Mouse (Mus musculus) CH12.LX (cell line): ENCODE data around the gene Med19. TPM values are rescaled to one million over a fixed set of nuclear protein-coding genes. Genes with fewer than 3 reads are reported as not detected.

Experiments
- DNase-seq: peaks from one replicate; pipeline ENCODE4 v3.0.0-alpha.2; 2013; ENCODE audit errors: extremely low read depth
- H3K27ac ChIP-seq: 2 replicates; pipeline ENCODE4 v1.5.1; 2012; ENCODE audit warnings: low read depth, mild to moderate bottlenecking, control low read depth, moderate library complexity; ENCODE audit not compliant: insufficient read depth
- H3K27me3 ChIP-seq: replicated peaks from 2 replicates; pipeline ENCODE3; 2012; ENCODE audit warnings: inconsistent platforms
- H3K36me3 ChIP-seq, 2 experiments: replicated peaks in 1 of 2; 2 replicates each; pipeline versions ENCODE3 to v1.6.1; 2012; ENCODE audit warnings: inconsistent platforms in 1 of 2, low read length in 1 of 2, mild to moderate bottlenecking in 1 of 2, mixed read lengths in 1 of 2, moderate library complexity in 1 of 2; ENCODE audit not compliant: control insufficient read depth in 1 of 2, insufficient read depth in 1 of 2
- H3K4me1 ChIP-seq, 2 experiments: 2 replicates each; pipeline ENCODE4 v1.6.1; 2012; ENCODE audit warnings: inconsistent platforms in 1 of 2, moderate library complexity in 1 of 2; ENCODE audit not compliant: insufficient read depth in 2 of 2, control insufficient read depth in 1 of 2
- H3K4me2 ChIP-seq: 2 replicates; pipeline ENCODE4 v1.6.1; 2012; ENCODE audit warnings: low read depth, mild to moderate bottlenecking, control low read depth; ENCODE audit not compliant: poor library complexity, insufficient read depth, severe bottlenecking
- H3K4me3 ChIP-seq, 3 experiments: fragments of 150-350 bp in 1 of 3; sonication (generic) in 1 of 3; replicated peaks in 1 of 3; 2 replicates each; pipeline versions ENCODE3 to v1.5.1; 2011 to 2012; ENCODE audit warnings: low read depth in 2 of 3, low read length in 2 of 3, mild to moderate bottlenecking in 2 of 3, moderate library complexity in 2 of 3, control low read depth in 1 of 3, improper control_type of control experiment in 1 of 3, inconsistent platforms in 1 of 3, mixed read lengths in 1 of 3; ENCODE audit not compliant: poor library complexity in 1 of 3
- H3K79me2 ChIP-seq: replicated peaks from 2 replicates; pipeline ENCODE4 v1.6.1; 2012; ENCODE audit warnings: mild to moderate bottlenecking, moderate library complexity; ENCODE audit not compliant: control insufficient read depth, poor library complexity, insufficient read depth, severe bottlenecking; ENCODE audit errors: extremely low read depth
- H3K9ac ChIP-seq: 2 replicates; pipeline ENCODE4 v1.6.1; 2012; ENCODE audit warnings: low read depth, mild to moderate bottlenecking, control low read depth, moderate library complexity; ENCODE audit not compliant: insufficient read depth
- H3K9me3 ChIP-seq: replicated peaks from 2 replicates; pipeline ENCODE3; 2012; ENCODE audit warnings: low read length, inconsistent platforms, mixed read lengths
- BHLHE40 ChIP-seq: IDR thresholded peaks from 2 replicates; pipeline ENCODE4 v1.6.1; 2011; ENCODE audit warnings: mild to moderate bottlenecking, low read depth, low read length, improper control_type of control experiment
- CHD1 ChIP-seq: IDR thresholded peaks from 2 replicates; pipeline ENCODE4 v1.6.1; 2012; ENCODE audit warnings: low read depth, low read length, improper control_type of control experiment, inconsistent platforms
- ETS1 ChIP-seq: conservative IDR thresholded peaks from 2 replicates; pipeline ENCODE4 v1.6.1; 2012; ENCODE audit warnings: low read depth, mild to moderate bottlenecking, inconsistent platforms, low read length, improper control_type of control experiment, moderate library complexity
- IRF4 ChIP-seq: IDR thresholded peaks from 2 replicates; pipeline ENCODE4 v1.6.1; 2014; ENCODE audit warnings: low read depth, mild to moderate bottlenecking, inconsistent platforms, low read length, improper control_type of control experiment
- JUND ChIP-seq: conservative IDR thresholded peaks from 2 replicates; pipeline ENCODE4 v1.6.1; 2011; ENCODE audit warnings: low read depth, low read length, improper control_type of control experiment
- MAFK ChIP-seq: IDR thresholded peaks from 2 replicates; pipeline ENCODE4 v1.6.1; 2011; ENCODE audit warnings: low read length, improper control_type of control experiment; ENCODE audit not compliant: insufficient replicate concordance
- MEF2A ChIP-seq: IDR thresholded peaks from 2 replicates; pipeline ENCODE4 v1.6.1; 2014; ENCODE audit warnings: low read depth, mild to moderate bottlenecking, inconsistent platforms, low read length, improper control_type of control experiment, borderline replicate concordance
- MYC ChIP-seq: IDR thresholded peaks from 2 replicates; pipeline ENCODE4 v1.6.1; 2011; ENCODE audit warnings: low read depth, mild to moderate bottlenecking, improper control_type of control experiment, low read length
- POLR2A ChIP-seq: IDR thresholded peaks from 2 replicates; pipeline ENCODE4 v1.6.1; 2011; ENCODE audit warnings: low read depth, mild to moderate bottlenecking, improper control_type of control experiment, low read length
- POLR2AphosphoS2 ChIP-seq: IDR thresholded peaks from 2 replicates; pipeline ENCODE4 v1.6.1; 2011; ENCODE audit warnings: low read depth, low read length, improper control_type of control experiment
- SIN3A ChIP-seq: IDR thresholded peaks from 2 replicates; pipeline ENCODE4 v1.6.1; 2012; ENCODE audit warnings: low read length, improper control_type of control experiment, inconsistent platforms
- TBP ChIP-seq: conservative IDR thresholded peaks from 2 replicates; pipeline ENCODE4 v1.6.1; 2011; ENCODE audit warnings: low read depth, low read length, improper control_type of control experiment
- UBTF ChIP-seq: IDR thresholded peaks from 2 replicates; pipeline ENCODE4 v1.6.1; 2012; ENCODE audit warnings: low read depth, mild to moderate bottlenecking, inconsistent platforms, low read length, improper control_type of control experiment, moderate library complexity
- USF1 ChIP-seq: IDR thresholded peaks from 2 replicates; pipeline ENCODE4 v1.6.1; 2014; ENCODE audit warnings: low read depth, mild to moderate bottlenecking, inconsistent platforms, low read length, improper control_type of control experiment
- dilution Hi-C: fragments of 300-500 bp; cut with MboI; formaldehyde crosslinking; loops from 2 replicates; pipeline ENCODE4 v1.14.3; 2020; ENCODE audit warnings: low sequenced_read_pairs; ENCODE audit not compliant: extremely low pct_unique_long_range_greater_than_20kb, extremely low pct_ligation_motif_present
- in situ Hi-C: fragments of 300-500 bp; cut with MboI; formaldehyde crosslinking; loops from 3 replicates; pipeline ENCODE4 v1.14.3; 2019; ENCODE audit warnings: low sequenced_read_pairs, low pct_ligation_motif_present, low pct_unique_long_range_greater_than_20kb, mixed read lengths
- polyA plus RNA-seq: library from polyadenylated mRNA; unstranded; fragments of >175 nt; gene quantifications from 2 replicates; pipeline ENCODE4 v1.2.1, GENCODE M21; 2012; ENCODE audit warnings: low read depth; ENCODE audit not compliant: insufficient read length
- total RNA-seq, 2 experiments: library from RNA; depleted of rRNA; stranded (reverse); fragments of 300-350 nt in 1 of 2; fragments of >200 nt in 1 of 2; gene quantifications; 2 replicates each; pipeline ENCODE4 v1.2.3; 2012 to 2014

Gene Med19
- total and polyA plus RNA-seq, 3 experiments: 10.7 to 25.9 (median 23.1) TPM

- dilution Hi-C loops: no loop called here
- Histone ChIP-seq H3K36me3 (peaks cover 59 to 89% of the 10 kb centered on the region in 2 experiments), H3K4me3 (no peak overlapping the region), H3K4me1 (peaks cover 0 to 4% of the 10 kb centered on the region in 2 experiments; a peak in 1 of 4 replicates), H3K4me2 (no peak overlapping the region), H3K27me3 (no peaks in the 10 kb centered on the region), H3K9ac (no peak overlapping the region), H3K79me2 (0 out of 2 replicates have a peak, but pooled peaks cover 2% of the 10 kb centered on the region), H3K9me3 (no peaks in the 10 kb centered on the region)
- no peak for DNase-seq
- in situ Hi-C loops: no loop called here
- TF ChIP-seq MYC: no peak
- TF ChIP-seq TBP: no peak
- no peak for TF ChIP-seq SIN3A
- TF ChIP-seq UBTF: no peak
- TF ChIP-seq ETS1: no peak
- TF ChIP-seq MEF2A: no peak
- no peak for TF ChIP-seq JUND
- TF ChIP-seq USF1: no peak
- no peak for TF ChIP-seq BHLHE40
- no peak for TF ChIP-seq IRF4
- TF ChIP-seq CHD1: no peak
- no peak for TF ChIP-seq POLR2A
- TF ChIP-seq MAFK: no peak
- TF ChIP-seq, all 38 proteins: peak for 0
- no peak overlapping the region for H3K27ac ChIP-seq
Observed at GRCm38 (mm10) chr2:84688080-84688844, 10.1 kb downstream of the Med19 start.

DNA sequence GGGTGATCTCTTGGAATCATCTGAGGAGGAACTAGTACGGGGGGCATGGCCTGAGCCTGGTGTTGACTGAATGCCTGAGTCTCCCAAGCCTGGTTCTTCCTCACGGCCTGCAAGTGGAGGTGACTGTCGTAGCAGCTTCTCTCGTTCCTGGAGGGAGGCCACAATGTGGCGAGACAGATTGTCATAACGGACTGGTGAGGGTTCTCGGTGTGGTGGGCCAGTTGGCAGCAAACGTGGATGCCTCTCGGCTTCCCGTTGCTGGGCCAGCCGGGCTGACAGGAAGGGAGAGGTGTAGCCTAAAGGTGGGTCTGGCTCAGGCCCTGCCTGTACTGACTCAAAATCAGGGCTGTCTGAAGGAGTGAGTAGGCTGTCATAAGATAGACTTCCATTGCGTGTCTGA, 11.8 kb downstream of the Med19 start:
- TF ChIP-seq POLR2AphosphoS2 (no peak), POLR2A (peak; percentile 19; the same call in 1 of the 2 replicates)
- in situ Hi-C loops (no loop called here), dilution Hi-C loops (no loop called here)

More for the DNA sequence above, 11.8 kb downstream of the Med19 start:
- Histone ChIP-seq H3K36me3 (peaks cover 67 to 93% of the 10 kb centered on the region in 2 experiments), H3K4me2 (no peak overlapping the region), H3K9me3 (no peaks in the 10 kb centered on the region), H3K9ac (no peak overlapping the region), H3K27ac (no peak overlapping the region), H3K4me3 (no peak overlapping the region), H3K4me1 (peaks cover 0 to 4% of the 10 kb centered on the region in 2 experiments; a peak in 1 of 4 replicates), H3K27me3 (no peaks in the 10 kb centered on the region), H3K79me2 (0 out of 2 replicates have a peak, but pooled peaks cover 2% of the 10 kb centered on the region)
- DNase-seq: no peak
